Mouse (Mus musculus) cerebellum, postnatal 4 days (tissue): ENCODE measurements at regions not wholly inside any gene's neighbourhood (a gene's known extent, or its start where the extent isn't known, plus 50 kb on each side); places are given as distances from the start of the nearest gene placed in this dataset.

Source experiments
- DNase-seq, 2 experiments: peaks; one replicate each; pipeline ENCODE4 v3.0.0; 2022; ENCODE audit warnings: low spot score in 2 of 2, mixed read lengths in 1 of 2

DNA sequence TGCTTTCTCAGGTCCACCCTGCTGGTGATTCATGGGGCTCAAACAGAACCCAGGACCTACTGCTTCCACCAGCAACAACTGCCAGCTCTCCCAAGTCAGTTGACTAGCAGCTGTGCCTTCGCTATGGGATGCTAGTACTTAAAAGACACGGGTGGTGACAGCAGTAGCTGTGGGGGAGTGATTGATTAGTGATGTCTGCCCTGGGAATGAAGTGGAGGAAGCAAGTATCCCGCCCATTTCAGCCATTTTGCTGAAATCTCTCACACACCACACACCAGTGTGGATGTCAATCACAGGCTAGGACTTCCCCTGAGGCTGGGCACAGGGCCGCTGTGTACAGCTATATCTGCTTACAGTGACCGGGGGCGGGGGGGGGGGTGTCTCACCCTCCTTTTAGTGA, 153.2 kb downstream of the Matn1 start:
- DNase-seq = no peak

DNA sequence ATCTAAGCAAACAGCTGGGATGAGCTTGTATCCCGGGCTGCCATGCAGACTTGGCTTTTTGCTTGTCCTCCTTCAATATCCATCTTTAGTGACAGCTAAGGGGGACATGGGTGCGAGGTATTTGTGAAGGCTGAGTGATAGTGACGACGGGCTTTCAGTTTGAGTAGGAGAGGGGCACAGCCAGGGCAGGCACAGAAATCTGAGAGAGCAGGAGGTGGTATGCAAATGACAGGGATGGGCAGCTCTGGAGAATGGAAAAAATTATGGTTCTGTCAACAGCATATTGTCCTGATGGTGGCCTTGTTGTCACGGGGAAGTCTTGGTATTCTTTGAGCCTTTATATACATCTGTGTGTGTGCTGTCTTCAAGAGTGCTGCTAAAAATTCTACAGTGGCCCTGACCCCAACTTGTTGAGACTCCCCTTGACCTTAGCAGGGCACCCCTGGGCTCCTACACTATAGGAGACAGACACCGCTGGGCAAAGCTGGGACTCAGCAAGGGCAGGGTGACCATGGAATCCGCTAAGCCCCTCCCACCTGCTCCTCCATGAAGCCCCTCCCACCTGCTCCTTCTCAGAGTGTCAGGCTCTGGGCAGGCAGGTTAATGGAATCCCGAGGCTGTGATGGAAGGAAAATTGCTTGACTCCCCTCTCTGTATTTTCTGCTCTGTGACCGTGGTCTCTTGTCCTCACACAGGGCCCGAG, 156.1 kb downstream of the Matn1 start:
- no peak for DNase-seq

DNA sequence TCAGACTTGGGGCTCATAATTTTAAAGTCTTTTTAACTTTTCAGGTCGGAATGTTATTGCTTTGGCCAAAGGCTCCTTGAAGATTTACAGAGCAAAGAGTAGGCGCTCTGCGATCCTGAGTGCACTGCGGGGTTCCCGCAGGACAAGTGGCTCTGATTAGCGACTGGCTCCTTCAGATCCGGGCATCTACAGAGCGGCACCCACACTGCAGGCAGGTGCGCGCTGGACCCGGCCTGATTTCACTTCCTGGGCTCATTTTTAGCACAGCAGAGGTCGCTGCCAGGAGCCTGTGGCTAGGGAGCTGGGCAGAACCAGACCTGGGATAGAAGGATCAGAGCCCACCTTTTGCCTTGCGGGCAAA, 156.6 kb downstream of the Matn1 start:
- no peak for DNase-seq

DNA sequence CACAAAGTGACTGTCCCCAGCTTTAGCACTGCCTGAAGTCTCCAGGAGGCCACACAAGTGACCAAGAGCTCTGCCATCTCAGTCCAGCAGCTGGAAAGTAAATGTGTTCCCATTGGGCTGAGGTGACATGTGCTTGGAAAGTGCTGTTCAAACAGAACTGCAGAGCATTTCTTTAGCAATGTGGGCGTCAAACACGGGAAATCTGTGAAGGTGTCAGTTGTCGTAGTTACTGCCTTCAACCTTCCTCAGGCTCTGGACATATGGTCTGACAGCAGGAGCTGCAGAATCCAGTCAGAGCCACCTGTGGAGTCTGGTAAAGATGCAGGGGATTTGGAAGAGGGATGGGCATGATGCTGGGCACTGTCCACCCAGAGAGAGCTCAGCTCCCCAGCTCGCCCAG, 158.0 kb downstream of the Matn1 start:
- no peak for DNase-seq

DNA sequence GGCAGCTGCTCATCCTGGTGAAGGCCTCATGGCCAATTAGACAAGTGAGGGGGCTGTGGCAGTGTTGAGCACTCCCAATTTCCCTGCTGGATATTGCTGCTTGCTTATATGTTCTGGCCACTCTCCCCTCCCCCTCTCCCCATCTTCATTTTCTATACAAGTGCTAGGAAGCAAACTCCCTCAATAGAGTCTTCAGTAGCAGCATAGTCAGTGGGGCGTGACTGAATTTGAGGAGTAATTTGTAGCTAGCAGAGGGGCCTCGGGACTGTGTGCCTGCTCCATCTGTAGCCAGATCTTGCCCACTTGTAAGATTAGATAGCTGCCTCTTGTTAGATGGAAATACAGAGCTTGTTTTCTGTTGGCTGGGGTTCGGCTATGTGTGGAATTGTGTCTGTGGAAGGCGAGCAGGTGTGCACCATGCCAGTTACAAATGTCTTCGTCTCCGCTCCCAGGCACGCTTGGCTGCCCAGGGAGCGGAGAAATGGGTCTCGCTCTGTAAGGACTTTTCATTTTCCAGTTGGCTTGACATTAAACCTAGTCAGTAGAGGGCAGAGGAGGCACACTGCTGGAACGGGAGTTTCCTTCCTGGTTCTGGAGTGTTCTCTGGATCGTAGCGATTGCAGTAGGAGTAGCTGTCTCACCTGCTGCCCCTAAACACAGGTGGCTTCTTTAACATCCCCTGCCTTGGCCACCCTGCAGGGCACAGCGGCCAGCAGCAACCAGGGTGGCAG, 163.1 kb downstream of the Matn1 start:
- peak in 1 of 2 experiments; percentile 18 for DNase-seq

DNA sequence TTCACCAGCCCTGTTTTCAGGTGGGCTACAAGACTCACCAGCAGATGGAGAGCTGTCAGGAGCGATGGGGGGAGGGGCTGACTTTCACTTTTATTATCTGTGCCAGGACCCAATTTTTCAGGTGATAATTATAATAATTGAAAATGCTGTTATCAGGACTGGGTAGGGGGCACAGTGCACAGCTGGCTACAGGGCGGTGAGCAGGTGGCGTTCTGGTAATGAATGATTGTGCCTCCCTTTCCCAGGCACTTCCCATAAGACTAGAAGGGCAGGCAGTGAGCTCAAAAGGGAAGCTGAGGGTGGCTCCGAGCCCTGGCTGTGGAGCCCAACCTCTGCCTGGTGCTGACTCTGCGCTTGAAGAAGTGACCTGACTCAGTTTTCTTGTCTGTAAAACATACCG, 168.4 kb downstream of the Matn1 start:
- no peak for DNase-seq

DNA sequence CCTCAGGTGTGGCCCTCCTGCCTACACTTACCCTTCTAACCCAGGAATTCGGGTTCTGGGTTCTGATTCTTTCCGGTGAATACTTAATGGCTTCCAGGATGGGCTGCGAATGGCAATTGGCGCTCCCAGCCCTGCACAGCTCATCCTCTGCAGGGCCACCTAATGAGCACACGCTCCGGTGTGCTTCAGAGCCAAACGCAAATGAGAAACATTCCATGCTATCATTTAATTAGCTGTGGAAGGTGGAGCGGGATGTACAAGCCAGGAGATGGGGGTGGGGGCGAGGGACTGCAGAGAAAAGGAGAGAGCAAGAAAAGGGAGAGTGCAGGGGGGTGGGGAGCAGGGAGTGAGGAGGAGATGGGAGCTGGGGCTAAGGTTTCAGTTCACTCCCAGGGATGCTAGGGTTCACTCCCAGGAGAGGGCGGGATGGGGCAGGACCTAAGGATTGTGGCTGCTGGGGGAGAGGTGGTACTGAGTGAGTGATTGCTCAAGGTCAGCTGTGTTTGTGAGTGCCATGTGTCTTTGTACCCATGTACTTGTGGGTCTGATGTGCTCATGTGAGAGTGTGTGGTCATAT, 169.6 kb downstream of the Matn1 start:
- DNase-seq = no peak

DNA sequence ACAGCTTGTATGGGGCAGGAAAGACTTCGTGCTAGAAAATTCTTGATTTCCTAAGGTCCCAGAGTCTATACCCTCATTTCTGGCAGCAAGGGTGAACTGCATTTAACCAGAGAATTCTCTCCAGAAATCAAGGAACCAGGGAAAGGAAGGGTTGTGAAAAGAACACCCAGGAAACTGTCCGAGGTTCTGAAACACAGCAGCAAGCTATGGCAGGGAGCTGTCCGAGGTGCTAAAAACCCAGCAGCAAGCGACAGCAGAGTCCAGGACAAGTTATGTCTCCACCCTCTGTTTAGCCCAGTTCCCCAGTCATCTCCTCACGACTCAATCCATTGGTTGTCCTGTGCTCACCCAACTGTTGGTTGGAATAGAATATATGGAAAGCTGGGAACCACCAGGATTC, 171.1 kb downstream of the Matn1 start:
- DNase-seq = peak in 1 of 2 experiments; percentile 50

DNA sequence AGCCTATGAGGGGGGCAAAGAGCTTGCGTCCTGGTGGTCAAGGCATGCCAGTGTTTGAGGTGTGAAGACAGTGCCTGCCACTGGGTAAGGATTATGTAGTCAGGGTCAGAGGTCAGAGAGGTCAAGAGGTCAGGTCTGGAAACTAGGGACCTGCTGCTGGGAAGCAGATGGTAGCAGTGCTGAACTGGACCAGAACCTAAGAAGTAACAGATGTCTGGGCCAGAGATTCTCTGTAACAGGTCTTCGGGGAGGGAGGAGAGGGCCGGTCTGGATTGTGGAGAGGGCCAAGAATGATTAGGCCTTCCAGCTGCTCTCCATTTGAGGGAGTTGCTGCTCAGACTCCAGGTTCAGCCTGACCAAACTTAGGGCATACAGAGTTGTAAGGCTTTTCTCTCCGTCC, 174.4 kb downstream of the Matn1 start:
- DNase-seq = no peak

DNA sequence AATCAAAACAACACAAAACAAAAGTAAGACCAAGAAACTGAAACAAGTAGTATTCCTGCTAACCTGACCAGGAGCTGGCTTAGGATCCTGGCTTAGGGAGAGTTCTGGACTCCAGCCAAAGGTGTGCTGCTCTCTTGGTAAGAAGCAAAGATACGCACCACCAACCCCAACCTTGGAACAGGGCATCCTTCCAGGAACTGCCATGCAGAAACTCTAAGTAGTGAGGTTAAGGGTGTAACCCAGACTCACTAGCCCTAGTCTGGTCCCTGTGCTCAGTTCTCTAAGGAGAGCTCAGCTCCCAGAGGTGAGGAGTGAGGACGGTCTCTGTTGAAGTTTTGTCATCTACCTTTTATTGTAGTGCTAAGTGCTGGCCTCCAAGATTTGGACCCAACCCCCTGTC, 175.4 kb downstream of the Matn1 start:
- DNase-seq = no peak

DNA sequence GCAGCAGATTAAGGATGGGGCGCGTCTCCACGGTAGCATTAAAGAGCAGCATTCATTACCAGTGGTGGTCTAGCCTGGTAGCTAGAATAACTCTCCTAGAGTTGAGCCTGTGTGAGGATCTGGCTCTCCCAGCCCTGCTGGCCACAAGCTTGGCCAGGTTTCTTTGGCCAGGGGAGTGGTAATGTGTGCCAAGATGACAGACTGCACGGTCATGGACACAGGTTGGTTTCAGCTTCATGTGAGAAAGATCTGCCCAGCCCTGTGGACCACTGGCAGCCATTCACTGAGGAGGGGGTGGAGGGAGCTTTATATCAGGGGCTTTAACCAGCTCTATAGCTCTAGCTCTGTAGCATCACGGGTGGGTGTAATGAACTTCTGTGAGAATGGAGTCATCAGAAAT, 176.5 kb downstream of the Matn1 start:
- peak in 1 of 2 experiments; percentile 47 for DNase-seq

DNA sequence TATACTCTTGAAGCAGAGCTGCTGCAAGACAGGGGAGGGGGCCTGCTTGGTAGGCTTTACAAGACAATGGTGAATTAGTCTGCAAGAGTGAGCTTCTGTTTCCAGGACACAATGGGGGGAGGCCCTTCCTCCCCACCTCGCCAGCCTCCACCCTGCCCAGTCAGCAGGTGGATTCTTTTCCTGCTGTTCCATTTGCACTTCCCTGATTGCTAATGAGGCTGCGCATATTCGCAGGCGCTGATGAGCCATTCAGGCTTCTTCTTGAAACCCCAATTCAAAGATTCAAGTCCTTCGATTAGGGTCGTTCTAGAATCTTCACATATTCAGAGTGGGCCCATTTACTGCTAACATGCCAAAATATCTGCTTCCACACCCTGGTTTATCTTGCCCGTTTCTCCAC, 181.8 kb downstream of the Matn1 start:
- no peak for DNase-seq

DNA sequence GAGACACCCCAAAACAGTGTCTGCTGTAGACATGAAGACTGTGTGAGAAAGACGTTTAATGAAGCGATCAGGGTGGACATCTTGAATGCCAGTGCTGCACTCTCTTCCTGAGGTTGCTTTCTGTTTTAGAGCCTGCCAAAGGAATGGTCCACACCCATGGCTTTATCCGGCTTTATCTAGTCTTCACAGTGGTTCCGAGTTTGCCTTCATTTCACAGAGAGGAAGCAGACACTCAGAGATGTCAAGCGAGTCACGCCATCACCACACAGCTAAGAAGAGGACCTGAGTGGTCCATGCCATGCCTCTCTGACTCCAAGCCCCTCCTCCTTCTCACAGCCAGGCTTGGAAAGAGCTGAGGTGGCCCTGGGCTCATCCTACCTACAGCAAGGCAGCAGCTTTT, 182.7 kb downstream of the Matn1 start:
- DNase-seq = no peak

DNA sequence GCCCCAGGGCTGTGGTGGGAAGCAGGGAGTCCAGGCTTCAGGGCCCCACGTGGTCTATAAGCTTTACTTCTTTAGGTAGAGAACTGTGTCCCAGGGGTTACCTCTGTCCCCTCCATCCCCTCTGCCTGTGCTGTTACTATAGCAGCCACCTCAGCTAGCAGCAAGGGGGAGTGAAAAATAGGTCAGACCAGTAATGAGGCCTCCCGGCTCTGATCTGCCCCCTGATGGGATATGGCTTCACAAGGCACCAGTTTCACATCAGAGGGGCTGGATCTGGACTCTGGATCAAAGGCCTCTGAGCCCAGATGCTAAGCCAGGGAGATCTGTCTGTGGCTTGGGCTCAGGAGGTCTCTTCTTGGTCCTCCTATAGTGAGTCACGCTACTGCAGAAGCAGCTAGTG, 184.5 kb downstream of the Matn1 start:
- DNase-seq = no peak

DNA sequence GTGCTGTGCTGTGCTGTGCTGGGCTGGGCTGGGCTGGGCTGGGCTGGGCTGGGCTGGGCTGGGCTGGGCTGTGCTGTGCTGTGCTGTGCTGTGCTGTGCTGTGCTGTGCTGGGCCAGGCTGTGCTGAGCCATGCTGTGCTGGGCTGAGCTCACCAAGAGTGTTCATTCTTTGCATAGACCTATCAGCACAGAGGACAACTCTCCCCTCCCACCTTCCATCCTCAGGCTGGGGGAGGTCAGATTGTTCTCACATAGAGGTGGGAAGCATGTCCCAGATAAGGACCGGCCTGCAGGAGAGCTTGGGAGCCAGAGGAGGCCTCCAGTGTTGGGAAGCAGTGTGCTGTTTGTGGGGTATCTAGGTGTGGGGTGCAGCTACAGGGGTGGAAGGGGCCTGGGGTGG, 188.0 kb downstream of the Matn1 start:
- DNase-seq = no peak

DNA sequence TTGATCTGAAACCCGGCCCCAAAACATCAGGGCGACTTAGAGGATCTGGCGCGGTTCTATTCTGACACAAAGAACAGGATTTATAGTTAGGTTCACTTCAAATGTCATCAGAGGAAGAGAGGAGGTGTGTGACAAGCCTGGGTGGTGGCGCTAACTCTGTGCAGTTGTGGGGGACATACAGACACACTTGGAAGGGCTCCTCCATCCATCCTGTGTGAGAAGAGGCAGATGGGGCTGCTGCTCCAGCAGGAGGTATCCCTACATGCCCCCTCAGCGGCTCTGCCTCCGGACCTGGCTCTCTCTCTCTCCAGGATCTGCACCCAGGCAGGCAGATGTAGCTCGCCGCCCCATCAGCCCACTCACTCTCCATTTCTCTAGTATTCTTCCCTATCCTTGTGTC, 188.6 kb downstream of the Matn1 start:
- DNase-seq = no peak

DNA sequence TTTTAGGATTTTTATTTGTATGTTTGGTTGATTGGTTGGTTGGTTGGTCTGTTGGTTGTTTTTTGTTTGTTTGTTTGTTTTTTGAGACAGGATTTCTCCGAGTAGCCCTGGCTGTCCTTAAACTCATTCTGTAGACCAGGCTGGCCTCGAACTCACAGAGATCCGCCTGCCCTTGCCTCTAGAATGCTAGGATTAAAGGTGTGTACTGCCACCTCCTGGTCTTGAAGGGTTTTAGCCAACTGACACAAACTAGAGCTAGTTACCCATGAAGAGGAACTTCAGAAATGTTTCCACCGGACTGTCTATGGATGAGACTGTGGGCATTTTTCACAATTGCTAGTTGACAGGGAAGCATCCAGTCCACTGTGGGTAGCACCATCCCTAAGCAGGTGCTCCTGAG, 191.7 kb downstream of the Matn1 start:
- no peak for DNase-seq

DNA sequence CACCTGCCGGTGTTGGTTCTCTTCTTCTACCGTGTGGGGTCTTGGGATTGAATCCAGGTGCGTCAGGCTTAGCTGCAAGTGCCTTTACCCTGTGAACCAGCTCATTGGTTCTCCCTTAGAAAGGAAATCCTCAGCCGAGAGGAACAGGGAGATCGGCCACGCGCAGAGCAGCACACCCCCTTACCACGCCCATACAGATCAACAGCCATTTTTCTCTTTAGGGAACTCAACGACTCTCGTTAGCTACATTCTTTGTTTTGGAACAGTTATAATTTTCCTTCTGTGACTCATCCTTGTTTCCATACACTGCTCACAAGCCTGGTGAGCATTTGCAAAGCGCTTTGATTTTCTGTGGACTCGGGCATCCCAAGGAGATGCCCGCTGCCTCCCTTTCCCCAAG, 194.7 kb downstream of the Matn1 start:
- no peak for DNase-seq

DNA sequence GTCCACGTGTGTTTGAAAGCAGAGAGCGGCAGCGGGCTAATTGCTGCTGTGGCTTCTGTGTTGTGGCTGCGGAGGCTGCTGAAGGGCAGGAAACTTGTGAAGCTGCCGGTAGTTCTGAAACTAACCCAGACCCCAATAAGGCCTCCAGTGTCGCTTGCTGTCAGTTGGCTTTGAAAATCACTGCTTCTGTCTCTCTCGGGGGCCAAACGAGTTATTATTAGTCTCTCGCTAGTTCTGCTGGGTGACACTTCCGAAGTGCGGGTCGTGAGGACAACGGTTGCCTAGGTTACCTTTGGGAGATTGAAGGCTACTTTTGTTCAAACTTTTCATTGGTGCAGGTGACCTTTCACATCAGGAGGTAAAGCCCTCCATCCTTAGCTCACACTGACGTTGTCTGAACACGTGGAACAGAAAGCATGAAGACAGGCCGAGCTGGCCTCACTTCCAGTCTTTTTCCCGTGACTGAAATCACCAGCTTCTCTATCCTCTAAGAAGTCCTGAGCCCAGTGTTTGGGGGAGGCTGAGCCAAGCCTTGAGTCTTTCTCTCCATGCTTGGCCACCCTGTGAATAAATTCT, 197.8 kb downstream of the Matn1 start:
- no peak for DNase-seq

DNA sequence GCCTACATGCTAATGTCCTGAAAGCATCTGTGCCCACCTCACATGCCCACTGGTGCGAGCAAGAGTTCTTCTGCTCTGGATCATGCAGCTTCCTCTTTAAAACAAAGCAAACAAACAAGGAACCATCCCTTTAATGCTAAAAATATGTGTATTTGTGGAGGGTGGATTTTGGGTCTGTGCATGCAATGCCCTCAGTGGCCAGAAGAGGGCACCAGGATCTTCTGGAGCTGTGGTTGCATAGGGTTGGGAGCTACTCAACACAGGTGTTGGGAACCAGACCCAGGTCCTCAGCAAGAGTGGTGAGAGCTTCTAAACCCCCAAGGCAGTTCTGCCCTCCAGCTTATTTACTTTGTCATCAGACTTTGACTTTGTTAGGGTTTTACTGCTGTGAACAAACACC, 201.3 kb downstream of the Matn1 start:
- DNase-seq = no peak

DNA sequence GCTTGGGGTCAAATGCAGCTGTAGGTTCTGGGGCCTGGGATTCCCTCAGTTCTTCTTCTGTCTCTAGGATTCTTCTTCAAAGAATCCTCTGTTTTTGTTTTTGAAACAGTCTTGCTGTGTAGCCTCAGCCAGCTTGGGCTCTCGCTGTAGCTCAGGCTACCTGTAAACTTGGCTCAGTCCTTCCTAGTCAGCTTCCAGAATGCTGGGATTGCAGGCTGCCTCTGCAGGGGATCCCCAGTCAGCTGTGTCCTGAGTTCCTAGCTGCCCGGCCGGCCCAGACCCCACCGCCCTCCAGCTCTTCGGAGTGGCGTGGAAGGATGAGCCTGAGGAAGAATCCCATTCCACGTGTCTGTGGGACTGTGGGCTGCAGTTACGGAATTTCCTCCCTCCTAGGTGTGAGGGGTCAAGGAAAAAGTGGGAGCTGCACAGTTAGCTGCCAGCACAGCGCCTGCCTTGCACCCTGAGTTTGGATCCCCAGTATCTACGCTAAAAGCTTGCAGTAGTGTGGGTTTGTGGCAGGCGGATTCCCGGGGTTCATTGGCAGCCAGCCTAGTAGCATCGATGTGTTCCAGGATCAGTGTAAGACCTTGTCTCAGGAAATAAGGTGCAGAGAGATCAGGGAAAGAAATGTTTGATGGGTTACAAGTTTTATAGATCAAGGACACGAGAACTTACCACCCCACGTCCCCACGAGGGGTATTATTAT, 204.0 kb downstream of the Matn1 start:
- DNase-seq = no peak

DNA sequence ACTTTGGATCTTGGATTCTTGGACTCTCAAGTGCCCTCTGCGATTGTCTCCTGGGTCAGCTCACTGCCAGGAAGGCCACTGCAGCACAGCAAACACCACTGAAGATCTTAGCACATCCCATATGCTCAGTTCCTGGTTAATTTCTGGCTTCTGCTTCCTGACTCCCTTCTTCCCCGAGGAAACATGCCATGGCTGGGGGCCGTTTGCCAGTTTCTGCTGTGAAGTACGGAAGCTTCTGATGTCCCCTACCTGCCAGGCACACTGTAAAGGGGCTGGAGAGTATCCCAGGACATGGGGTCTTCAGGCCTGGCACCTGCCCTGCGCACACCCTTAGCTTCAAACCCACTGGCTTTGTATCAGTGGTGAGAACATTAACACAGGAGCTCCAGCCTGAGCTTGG, 205.3 kb downstream of the Matn1 start:
- no peak for DNase-seq
